Mouse (Mus musculus) left cerebral cortex, adult 8-10 months (tissue): ENCODE data around the gene Cmtm5. TPM values are rescaled to one million over a fixed set of nuclear protein-coding genes. Genes with fewer than 3 reads are reported as not detected.
A peak's percentile ranks its signal among the peaks of the same experiment; 100 is the strongest.
"Not testable (repeated sequence)": the region's sequence is repeated elsewhere in the genome, so short reads cannot be mapped to it uniquely, and the experiment has no call there.

Source experiments
- DNase-seq, 2 experiments: peaks; one replicate each; pipeline ENCODE4 v3.0.0; 2022; ENCODE audit warnings: low spot score in 2 of 2
- microRNA-seq, 2 experiments: library from miRNA; unstranded; fragments of <30 nt; microRNA quantifications; one replicate each; pipeline ENCODE4 v1.2.0; 2022
- total RNA-seq, 4 experiments: library from RNA; stranded (reverse); gene quantifications; 2 replicates each; pipeline ENCODE4 v1.2.4; 2022

Cmtm5 gene
- total RNA-seq, 4 experiments from 2014 or later = 60.3 to 67.9 (median 64.0) TPM

DNA sequence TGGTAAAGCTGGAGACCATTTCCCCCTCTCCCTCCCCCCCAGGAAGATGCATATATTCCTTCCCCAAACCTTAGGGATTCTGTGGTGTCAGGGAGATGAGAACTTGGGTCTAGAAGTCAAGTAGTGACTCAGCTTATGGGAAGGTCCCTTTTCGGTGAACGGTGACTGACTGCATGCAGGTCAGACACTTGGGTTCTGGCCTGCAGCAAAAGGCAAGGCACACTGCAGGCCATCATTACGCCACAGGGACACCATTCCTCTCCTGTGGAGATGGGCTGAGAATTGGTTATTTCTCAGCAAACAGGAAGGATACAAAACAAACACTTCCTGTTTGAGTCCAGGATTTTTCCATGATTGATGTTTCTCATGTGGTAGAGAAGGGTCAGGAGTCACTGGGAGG lies 23.1 kb downstream of the Cmtm5 start:
- no peak for DNase-seq

DNA sequence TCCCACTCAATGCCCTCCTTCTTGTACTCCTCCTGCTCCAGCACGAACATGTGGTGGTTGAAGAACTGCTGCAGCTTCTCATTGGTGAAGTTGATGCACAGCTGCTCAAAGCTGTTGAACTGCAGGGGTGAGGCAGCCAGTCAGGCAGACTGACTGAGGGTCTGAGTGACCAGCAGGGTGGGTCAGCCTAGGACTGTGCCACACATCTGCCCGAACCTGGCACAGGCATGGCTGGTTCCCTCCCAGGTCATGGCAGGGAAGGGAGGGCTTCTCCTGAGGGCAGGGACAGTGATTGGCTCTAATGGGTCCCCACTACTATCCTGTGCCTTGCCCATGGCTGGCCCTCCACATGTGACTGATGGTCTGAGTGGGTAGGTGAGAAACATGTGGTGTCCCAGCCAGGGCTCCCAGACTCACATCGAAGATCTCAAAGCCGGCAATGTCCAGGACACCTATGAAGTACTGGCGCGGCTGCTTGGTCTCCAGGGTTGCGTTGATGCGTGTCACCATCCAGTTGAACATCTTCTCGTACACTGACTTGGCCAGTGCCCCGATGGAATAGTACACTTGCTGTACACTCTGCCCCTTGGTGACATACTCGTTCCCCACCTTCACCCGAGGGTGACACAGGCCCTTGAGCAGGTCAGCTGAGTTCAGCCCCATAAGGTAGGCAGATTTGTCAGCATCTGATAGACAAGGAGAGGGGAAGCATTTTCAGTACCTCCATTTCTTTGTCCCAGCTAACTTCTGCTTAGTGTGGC lies 24.0 kb downstream of the Cmtm5 start:
- not testable (repeated sequence) for DNase-seq

DNA sequence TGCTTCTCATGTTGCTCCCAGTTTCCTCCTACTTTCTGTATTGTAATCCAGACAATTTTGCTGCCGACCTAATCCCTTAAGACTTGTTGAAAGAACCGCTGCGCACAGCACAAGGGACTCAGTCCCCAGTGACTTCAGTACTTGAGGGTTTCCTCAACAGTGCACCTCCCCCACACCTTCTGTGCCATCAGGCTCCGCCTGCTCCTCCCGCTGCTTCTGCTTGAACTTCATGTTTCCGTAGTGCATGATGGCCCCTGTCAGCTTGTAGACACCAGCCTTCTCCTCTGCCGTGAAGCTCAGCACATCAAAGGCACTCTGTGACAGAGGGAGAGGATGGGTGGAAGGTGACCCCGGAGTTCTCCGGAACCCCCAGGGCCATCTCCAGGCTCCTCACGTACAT lies 24.7 kb downstream of the Cmtm5 start:
- peak in 1 of 2 experiments; percentile 43 for DNase-seq

DNA sequence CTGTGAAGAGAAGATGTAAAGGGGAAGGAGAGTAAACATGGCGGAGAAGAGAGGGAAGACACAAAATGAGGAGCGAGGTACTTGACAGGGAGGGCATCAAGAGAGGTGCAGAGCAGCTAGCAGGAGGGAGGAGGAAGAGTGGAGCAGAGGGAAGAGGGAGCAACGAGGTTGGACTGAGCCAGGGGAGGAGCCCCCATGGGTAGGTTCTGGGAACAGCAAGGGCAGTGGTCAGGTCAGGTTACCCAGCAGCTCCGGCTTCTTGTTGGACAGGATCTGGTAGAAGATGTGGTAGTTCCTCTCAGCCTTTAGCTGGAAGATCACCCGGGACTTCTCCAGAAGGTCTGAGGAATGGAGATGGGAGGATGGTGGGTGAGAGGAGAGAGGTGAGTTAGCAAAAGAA lies 25.4 kb downstream of the Cmtm5 start:
- DNase-seq = no peak

DNA sequence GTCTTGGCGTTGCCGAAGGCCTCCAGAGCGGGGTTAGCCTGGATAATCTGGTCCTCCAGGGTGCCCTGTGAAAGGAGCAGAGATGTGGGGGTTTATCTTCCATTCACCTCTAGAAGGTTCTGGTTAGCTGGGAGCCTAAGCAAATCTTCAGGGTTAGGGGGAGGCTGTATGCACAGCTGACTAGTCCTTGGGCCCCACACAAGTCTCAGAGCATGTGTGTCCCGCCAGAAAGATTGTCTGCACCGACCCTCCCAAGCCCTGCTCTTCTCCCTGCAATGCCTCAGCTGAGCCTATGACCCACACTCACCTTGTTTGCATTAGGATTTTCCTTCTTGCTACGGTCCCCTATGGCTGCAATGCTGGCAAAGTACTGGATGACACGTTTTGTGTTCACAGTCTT lies 26.7 kb downstream of the Cmtm5 start:
- no peak for DNase-seq

DNA sequence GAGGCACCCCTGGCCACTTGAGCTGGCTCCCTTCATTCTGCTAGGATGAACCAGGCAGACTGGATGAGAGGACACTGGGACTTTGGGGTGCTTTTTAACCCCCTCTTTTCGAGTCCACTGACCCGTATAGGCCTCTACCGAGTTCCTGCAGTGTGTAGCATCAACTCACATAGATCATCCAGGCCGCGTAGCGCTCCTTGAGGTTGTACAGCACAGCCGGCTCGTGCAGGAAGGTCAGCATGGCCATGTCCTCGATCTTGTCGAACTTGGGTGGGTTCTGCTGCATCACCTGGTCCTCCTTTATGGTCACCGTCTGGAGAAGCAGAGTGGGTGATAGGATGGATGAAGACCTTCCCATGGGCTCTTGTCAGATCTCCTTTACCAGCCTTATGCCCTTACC lies 27.7 kb downstream of the Cmtm5 start:
- DNase-seq = no peak

DNA sequence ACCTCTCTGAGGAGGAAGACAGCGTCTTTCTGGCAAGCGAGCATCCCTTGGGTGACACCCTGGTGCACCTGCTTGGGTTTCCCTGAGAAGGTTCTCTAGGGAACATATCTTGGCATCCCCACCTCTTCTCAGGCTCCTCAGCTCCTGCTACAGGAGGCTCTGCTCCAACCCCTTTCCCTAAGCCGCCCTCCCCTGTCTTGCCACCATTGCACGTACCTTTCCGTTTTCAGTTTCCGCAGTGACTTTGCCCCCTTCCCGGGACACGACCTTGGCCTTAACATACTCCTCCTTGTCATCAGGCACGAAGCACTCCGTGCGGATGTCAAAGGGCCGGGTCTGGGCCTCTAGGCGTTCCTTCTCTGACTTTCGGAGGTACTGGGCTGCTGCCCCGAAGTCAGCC lies 29.0 kb downstream of the Cmtm5 start:
- DNase-seq = no peak

DNA sequence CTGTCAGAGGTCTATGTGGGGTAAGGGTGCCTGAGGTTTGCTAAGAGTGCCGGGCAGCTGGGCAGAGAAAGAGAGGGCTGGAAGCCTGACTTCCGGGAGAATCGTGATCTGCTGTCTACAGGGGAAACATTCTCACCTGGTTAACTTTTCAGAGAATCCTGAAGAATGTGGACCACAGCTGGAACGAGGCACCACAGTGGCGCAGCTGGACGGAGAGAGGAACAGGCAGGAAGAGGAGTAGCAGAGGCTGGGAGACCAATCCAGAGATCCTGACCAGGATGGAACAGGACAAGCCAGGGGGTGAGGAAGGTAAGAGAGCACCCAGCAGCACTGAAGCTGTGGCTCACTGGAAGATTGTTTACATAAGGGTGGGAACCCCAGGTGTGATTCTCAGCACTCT lies 29.6 kb downstream of the Cmtm5 start:
- DNase-seq = no peak

DNA sequence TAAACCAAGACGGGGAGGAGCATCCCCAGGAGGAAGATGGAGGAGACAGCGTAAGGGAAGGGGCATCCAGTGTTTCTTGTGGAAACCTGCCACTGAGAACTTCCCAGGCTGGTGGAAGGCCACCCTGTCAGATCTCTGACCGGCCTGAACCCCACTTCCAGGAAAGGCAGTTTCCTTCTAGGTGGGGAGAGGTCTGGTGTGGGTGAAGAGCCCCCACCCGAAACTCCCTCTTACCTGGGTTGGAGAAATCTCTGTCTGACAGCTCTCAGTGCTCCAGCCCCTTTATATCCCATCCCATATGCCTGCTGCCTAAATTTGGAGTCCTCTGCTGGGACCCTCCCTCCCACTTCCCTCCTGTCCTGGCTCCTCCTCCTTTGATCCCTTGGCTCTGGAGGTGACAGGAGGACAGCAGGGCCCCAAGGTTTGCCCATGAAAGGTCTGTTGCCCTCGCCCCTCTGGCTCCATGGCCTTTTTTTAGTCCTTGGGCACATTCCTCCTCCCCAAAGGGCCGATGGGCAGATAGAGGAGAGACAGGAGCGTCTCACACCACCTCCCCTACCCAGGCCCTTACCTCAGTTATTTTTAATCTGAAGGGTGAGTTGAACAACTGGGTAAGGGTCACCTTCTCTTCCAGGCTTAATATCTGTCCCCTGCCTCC lies 30.4 kb downstream of the Cmtm5 start, which contains the start of gene Myh6:
Gene Myh6, minus strand, starts transcription at position 608 of the 658 bp plus-strand sequence.
- no peak for DNase-seq

DNA sequence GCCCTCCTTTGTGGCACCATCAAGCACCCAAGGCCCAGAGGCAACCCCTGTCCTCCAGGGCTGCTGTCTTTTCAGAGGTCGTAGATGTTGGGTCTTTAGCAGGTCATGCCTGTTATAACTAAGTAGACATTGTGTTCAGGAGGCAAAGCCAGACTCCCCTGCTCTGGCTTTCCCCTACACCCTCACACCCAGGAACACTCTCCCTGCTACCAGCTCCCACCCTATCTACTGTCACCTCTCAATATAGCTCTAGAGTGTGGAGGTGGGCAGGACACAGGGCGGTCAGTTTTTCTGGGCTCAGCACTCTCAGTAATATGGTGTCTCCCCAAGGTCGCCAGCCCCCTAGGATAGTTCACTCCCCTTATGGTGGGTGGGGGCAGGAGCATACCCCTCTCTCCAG lies 31.8 kb downstream of the Cmtm5 start:
- no peak for DNase-seq

DNA sequence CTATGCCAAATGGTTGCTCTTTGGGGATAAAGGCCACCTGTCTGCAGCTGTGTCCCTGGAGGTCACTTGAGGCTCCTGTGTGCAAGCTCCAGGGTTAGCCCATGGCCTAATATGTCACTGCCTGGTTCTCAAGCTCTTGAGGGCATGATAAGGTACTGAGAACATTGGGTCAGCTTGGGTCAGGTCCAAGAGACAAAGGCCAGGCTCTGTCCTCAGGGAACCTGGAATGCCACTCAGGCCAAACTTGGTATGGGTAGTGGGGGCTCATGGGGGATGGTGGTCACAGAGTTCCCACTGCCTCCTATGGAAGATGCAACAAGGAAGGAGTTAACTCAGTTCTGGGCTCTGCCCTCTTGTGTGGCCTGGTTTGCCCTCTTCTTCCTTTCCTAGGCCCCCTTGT lies 32.3 kb downstream of the Cmtm5 start:
- DNase-seq = no peak

DNA sequence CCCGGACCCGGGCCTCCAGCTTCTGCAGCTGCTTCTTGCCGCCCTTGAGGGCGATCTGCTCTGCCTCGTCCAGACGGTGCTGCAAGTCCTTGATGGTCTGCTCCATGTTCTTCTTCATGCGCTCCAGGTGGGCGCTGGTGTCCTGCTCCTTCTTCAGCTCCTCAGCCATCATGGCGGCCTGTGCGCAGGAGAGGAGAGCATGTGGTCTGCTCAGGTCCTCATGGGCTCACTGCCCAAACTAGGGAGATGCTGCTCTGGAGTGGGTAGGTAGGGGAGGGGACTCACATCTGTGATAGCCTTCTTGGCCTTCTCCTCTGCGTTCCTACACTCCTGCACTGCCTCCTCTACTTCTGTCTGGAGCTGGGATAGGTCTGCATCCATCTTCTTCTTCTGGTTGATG lies 36.7 kb downstream of the Cmtm5 start:
- DNase-seq = not testable (repeated sequence)

DNA sequence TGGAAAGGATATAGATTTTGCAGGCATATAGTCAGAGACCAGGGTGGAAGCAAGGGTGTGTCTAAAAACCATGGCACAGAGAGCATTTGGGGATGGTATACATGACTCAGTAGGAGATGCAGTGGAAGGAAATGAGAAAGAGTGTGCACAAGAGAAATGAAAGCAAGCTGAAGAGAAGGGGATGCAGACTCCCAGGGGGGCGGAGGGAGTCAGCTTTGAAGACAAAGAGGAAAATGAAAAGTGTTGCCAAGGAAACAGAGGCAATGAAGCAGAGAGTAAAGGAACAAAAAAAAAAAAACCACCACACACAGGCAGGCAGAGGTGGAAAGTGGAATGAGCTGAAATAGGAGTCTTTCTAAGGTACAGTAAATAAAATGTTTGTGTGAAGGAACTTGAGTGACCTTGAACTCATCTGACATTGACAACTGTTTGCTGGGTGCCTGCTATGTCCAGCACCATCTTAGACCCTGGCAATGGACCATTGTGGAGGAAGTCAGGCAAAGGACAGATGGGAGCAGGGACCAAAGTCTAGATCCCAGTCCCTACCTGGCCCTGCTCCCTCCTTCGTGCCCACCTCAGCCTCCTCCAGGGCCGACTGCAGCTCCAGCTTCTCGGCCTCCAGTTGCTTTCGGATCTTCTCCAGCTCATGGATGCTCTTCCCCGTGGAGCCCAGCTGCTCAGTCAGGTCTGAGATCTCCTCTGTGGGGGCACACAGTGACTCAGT lies 38.2 kb downstream of the Cmtm5 start:
- peak in 1 of 2 experiments; percentile 40 for DNase-seq

DNA sequence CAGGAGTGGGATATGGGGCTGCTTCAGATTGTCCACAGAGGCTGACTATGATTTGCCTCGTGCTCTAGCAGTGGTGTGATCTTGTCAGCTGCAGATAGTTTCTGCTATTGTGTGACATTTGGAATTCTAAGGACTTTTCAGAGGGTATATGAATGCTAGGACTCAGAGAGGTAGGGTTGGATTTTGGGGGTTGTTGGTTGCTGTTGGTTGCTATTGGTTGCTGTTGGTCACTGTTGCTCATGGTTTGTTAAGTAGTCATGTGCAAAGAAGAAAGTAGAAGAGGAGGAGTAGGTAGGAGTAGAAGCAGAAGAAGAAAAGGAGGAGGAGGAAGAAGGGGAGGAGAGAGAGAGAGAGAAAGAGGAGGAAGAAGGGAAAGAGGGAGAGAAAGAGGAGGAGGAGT lies 40.6 kb downstream of the Cmtm5 start, which contains the start of gene Gm17428:
Gene Gm17428, plus strand, starts transcription at position 301 of the 400 bp plus-strand sequence.
- no peak for DNase-seq

DNA sequence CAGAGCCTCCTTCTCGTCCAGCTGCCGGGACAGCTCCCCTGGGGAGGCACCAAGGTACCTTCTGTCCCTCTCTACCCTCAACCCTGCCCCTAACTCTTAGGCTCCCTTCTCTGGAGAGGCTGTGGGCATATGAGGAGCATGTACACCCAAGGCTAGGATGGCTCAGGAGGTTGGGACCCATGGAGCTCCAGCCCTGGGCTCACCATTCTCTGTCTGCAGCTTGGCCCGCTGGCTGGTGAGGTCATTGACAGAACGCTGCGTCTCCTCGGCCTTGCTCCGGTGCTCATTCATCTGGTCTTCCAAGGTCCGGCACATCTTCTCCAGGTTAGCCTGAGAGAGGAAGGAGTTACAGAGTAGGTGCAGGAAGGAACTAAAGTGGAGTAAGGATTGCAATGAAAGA lies 42.6 kb downstream of the Cmtm5 start:
- DNase-seq = no peak

DNA sequence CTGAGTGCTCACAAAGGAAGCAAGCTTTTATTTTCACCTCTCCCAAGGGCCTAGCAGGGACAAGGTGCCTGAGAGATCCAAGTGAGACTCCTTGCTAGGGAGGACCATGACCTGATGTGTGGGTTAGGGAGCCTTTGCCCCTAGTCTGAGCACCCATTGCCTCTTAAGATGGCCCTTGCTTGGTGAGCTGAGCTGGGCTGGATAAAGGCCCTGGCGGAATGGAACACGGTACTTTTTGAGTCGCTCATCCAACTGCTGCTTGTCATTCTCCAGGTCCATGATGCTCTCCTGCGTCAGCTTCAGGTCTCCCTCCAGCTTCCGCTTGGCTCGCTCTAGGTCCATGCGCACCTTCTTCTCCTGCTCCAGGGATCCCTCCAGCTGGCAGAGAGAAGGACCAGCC lies 45.9 kb downstream of the Cmtm5 start:
- no peak for DNase-seq

DNA sequence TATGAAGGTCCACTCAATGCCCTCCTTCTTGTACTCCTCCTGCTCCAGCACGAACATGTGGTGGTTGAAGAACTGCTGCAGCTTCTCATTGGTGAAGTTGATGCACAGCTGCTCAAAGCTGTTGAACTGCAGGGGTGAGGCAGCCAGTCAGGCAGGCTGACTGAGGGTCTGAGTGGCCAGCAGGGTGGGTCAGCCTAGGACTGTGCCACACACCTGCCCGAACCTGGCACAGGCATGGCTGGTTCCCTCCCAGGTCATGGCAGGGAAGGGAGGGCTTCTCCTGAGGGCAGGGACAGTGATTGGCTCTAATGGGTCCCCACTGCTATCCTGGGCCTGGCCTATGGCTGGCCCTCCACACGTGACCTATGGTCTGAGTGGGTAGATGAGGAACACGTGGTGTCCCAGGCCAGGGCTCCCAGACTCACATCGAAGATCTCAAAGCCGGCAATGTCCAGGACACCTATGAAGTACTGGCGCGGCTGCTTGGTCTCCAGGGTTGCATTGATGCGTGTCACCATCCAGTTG lies 52.4 kb downstream of the Cmtm5 start:
- not testable (repeated sequence) for DNase-seq

Small RNA genes lying within 50 kb of the gene (microRNA-seq; reads per million reads assigned to microRNA genes)
- gene Mir208a = 0.21 to 2.4 reads per million in 2 experiments
- gene Mir208b = 0.42 to 0.66 reads per million in 2 experiments

Other genes with a start within 250 kb of the Cmtm5 start
- gene Acin1, start 249.3 kb upstream of the Cmtm5 start, total RNA-seq = 100 to 1,000 TPM; 154 to 188 (median 170) TPM
- not detected for gene Gm29776, start 237.4 kb upstream of the Cmtm5 start, total RNA-seq
- gene Cebpe, start 224.1 kb upstream of the Cmtm5 start, total RNA-seq = not detected
- gene Slc7a8, start 154.3 kb upstream of the Cmtm5 start, total RNA-seq = 10 to 100 TPM; 54.5 to 60.7 (median 58.5) TPM
- gene Rnf212b, start 122.1 kb upstream of the Cmtm5 start, total RNA-seq = not detected
- gene Homez, start 65.3 kb upstream of the Cmtm5 start, total RNA-seq = 10 to 100 TPM; 22.5 to 34.9 (median 24.2) TPM
- 10 to 100 TPM; 20.6 to 24.9 (median 22.7) TPM for gene Ppp1r3e, start 58.7 kb upstream of the Cmtm5 start, total RNA-seq
- 100 to 1,000 TPM; 127 to 134 (median 132) TPM for gene Bcl2l2, start 52.9 kb upstream of the Cmtm5 start, total RNA-seq
- 1 to 10 TPM in 3 of 4 experiments, not detected in 1; 1.5 to 6.7 (median 4.2) TPM for gene Gm20521, start 52.8 kb upstream of the Cmtm5 start, total RNA-seq
- gene Pabpn1, start 43.8 kb upstream of the Cmtm5 start, total RNA-seq = 100 to 1,000 TPM; 231 to 262 (median 243) TPM
- gene Slc22a17, start 23.1 kb upstream of the Cmtm5 start, total RNA-seq = 100 to 1,000 TPM; 565 to 622 (median 604) TPM
- gene Efs, start 10.1 kb upstream of the Cmtm5 start, total RNA-seq = 10 to 100 TPM in 1 of 4 experiments, 1 to 10 TPM in 3; 8.9 to 10.3 (median 9.1) TPM
- under 1 TPM in 1 of 4 experiments, not detected in 3; 0.53 TPM for gene Il25, start 3.6 kb upstream of the Cmtm5 start, total RNA-seq
- gene Myh6, start 30.7 kb downstream of the Cmtm5 start, total RNA-seq = 1 to 10 TPM; 5.3 to 9.9 (median 7.7) TPM
- not detected for gene Gm17428, start 40.7 kb downstream of the Cmtm5 start, total RNA-seq
- 10 to 100 TPM in 3 of 4 experiments, 1 to 10 TPM in 1; 10.0 to 21.2 (median 13.1) TPM for gene Myh7, start 58.4 kb downstream of the Cmtm5 start, total RNA-seq
- gene Ngdn, start 79.2 kb downstream of the Cmtm5 start, total RNA-seq = 10 to 100 TPM; 30.2 to 34.4 (median 32.0) TPM
- 10 to 100 TPM; 36.0 to 41.7 (median 38.6) TPM for gene Zfhx2, start 156.1 kb downstream of the Cmtm5 start, total RNA-seq
- 10 to 100 TPM; 26.2 to 31.5 (median 26.4) TPM for gene Thtpa, start 158.5 kb downstream of the Cmtm5 start, total RNA-seq
- gene Ap1g2, start 170.3 kb downstream of the Cmtm5 start, total RNA-seq = 10 to 100 TPM in 3 of 4 experiments, 1 to 10 TPM in 1; 9.1 to 12.7 (median 12.1) TPM
- 100 to 1,000 TPM; 289 to 301 (median 292) TPM for gene Jph4, start 180.7 kb downstream of the Cmtm5 start, total RNA-seq